Mouse (Mus musculus): ENCODE measurements around the gene Ccdc60. TPM values are rescaled to one million over a fixed set of nuclear protein-coding genes. Genes with fewer than 3 reads are reported as not detected.

Ccdc60 gene
- polyA plus RNA-seq, 1 experiment: 0.35 TPM

- no peaks in the 10 kb centered on the region for H3K4me1 ChIP-seq (replicated peaks; ENCODE audit: control insufficient read depth, insufficient read depth, low read length)
- DNase-seq: no peak
- no peaks in the 10 kb centered on the region for H3K27me3 ChIP-seq (ENCODE audit: control insufficient read depth, insufficient read depth, low read length)
- 87% methylated on average over 9 of the region's 9 CpGs for WGBS
- H3K36me3 ChIP-seq (ENCODE audit: control insufficient read depth, insufficient read depth, low read length): no peaks in the 10 kb centered on the region
- no peak overlapping the region for H3K27ac ChIP-seq (ENCODE audit: control insufficient read depth, insufficient read depth, low read length)
- TF ChIP-seq POLR2A (IDR thresholded peaks at IDR 0.05; ENCODE audit: control insufficient read depth, extremely low read depth, insufficient read depth, low read length, poor library complexity) (no peak), CTCF (IDR thresholded peaks at IDR 0.05; ENCODE audit: borderline replicate concordance, control insufficient read depth, extremely low read depth, insufficient read depth, low read length, poor library complexity) (no peak)
- no peak overlapping the region for H3K4me3 ChIP-seq (ENCODE audit: control insufficient read depth, insufficient read depth, low read length)
Measured at GRCm38 (mm10) chr5:116243622-116244021, 45.2 kb downstream of the Ccdc60 start.

GRCm38 (mm10) chr5:116231841-116232643 is 56.7 kb downstream of the Ccdc60 start:
- Histone ChIP-seq H3K27ac (ENCODE audit: control insufficient read depth, insufficient read depth, low read length) (no peak overlapping the region), H3K36me3 (ENCODE audit: control insufficient read depth, insufficient read depth, low read length) (no peaks in the 10 kb centered on the region), H3K27me3 (ENCODE audit: control insufficient read depth, insufficient read depth, low read length) (no peaks in the 10 kb centered on the region), H3K4me1 (replicated peaks; ENCODE audit: control insufficient read depth, insufficient read depth, low read length) (no peaks in the 10 kb centered on the region), H3K4me3 (ENCODE audit: control insufficient read depth, insufficient read depth, low read length) (no peak overlapping the region)
- TF ChIP-seq POLR2A (IDR thresholded peaks at IDR 0.05; ENCODE audit: control insufficient read depth, extremely low read depth, insufficient read depth, low read length, poor library complexity) (no peak), CTCF (IDR thresholded peaks at IDR 0.05; ENCODE audit: borderline replicate concordance, control insufficient read depth, extremely low read depth, insufficient read depth, low read length, poor library complexity) (no peak)
- peak; percentile 37 for DNase-seq
- WGBS: 39% methylated on average over 19 of the region's 19 CpGs

DNA sequence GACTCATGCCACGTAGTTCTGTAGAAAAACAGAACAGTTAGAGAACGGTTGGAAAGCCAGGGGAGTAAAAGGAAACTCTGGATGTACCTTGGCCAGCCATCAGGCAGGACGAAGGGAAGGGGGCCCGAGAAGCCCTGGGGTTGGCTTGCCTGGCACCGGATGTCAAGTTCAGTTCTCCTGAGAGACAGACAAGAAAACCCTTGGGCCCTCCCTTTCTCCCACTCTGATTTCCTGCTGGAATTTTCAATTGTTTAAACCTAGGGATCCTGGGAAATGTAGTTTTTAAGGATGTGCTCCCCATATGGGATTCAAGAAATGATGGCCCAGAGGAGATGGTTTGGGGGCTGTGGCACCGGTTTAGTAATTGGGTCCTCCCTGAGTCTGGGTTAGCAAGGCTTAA is 60.4 kb downstream of the Ccdc60 start:
- Histone ChIP-seq H3K27ac (ENCODE audit: control insufficient read depth, insufficient read depth, low read length) (no peak overlapping the region), H3K4me3 (ENCODE audit: control insufficient read depth, insufficient read depth, low read length) (no peak overlapping the region), H3K4me1 (replicated peaks; ENCODE audit: control insufficient read depth, insufficient read depth, low read length) (no peaks in the 10 kb centered on the region), H3K36me3 (ENCODE audit: control insufficient read depth, insufficient read depth, low read length) (no peaks in the 10 kb centered on the region), H3K27me3 (ENCODE audit: control insufficient read depth, insufficient read depth, low read length) (no peaks in the 10 kb centered on the region)
- TF ChIP-seq POLR2A (IDR thresholded peaks at IDR 0.05; ENCODE audit: control insufficient read depth, extremely low read depth, insufficient read depth, low read length, poor library complexity): no peak
- no peak for DNase-seq
- 90% methylated on average over 6 of the region's 6 CpGs for WGBS

- H3K27ac ChIP-seq (ENCODE audit: control insufficient read depth, insufficient read depth, low read length): no peak overlapping the region
- no peak for TF ChIP-seq CTCF (IDR thresholded peaks at IDR 0.05; ENCODE audit: borderline replicate concordance, control insufficient read depth, extremely low read depth, insufficient read depth, low read length, poor library complexity)
- no peak for TF ChIP-seq POLR2A (IDR thresholded peaks at IDR 0.05; ENCODE audit: control insufficient read depth, extremely low read depth, insufficient read depth, low read length, poor library complexity)
- H3K4me1 ChIP-seq (replicated peaks; ENCODE audit: control insufficient read depth, insufficient read depth, low read length): no peaks in the 10 kb centered on the region
- no peak for DNase-seq
- H3K27me3 ChIP-seq (ENCODE audit: control insufficient read depth, insufficient read depth, low read length): no peaks in the 10 kb centered on the region
- no peaks in the 10 kb centered on the region for H3K36me3 ChIP-seq (ENCODE audit: control insufficient read depth, insufficient read depth, low read length)
- H3K4me3 ChIP-seq (ENCODE audit: control insufficient read depth, insufficient read depth, low read length): no peak overlapping the region
- 87% methylated on average over 6 of the region's 6 CpGs for WGBS
Measured at GRCm38 (mm10) chr5:116224023-116224422, 64.8 kb downstream of the Ccdc60 start.

GRCm38 (mm10) chr5:116221916-116222315 is 66.9 kb downstream of the Ccdc60 start:
- Histone ChIP-seq H3K27ac (ENCODE audit: control insufficient read depth, insufficient read depth, low read length) (no peak overlapping the region), H3K4me1 (replicated peaks; ENCODE audit: control insufficient read depth, insufficient read depth, low read length) (no peaks in the 10 kb centered on the region), H3K27me3 (ENCODE audit: control insufficient read depth, insufficient read depth, low read length) (no peaks in the 10 kb centered on the region), H3K36me3 (ENCODE audit: control insufficient read depth, insufficient read depth, low read length) (no peaks in the 10 kb centered on the region), H3K4me3 (ENCODE audit: control insufficient read depth, insufficient read depth, low read length) (no peak overlapping the region)
- TF ChIP-seq POLR2A (IDR thresholded peaks at IDR 0.05; ENCODE audit: control insufficient read depth, extremely low read depth, insufficient read depth, low read length, poor library complexity) (no peak), CTCF (IDR thresholded peaks at IDR 0.05; ENCODE audit: borderline replicate concordance, control insufficient read depth, extremely low read depth, insufficient read depth, low read length, poor library complexity) (no peak)
- 90% methylated on average over 3 of the region's 3 CpGs for WGBS
- no peak for DNase-seq

GRCm38 (mm10) chr5:116219288-116219687 is 69.5 kb downstream of the Ccdc60 start:
- TF ChIP-seq CTCF (IDR thresholded peaks at IDR 0.05; ENCODE audit: borderline replicate concordance, control insufficient read depth, extremely low read depth, insufficient read depth, low read length, poor library complexity): no peak
- no peak for TF ChIP-seq POLR2A (IDR thresholded peaks at IDR 0.05; ENCODE audit: control insufficient read depth, extremely low read depth, insufficient read depth, low read length, poor library complexity)
- Histone ChIP-seq H3K4me1 (replicated peaks; ENCODE audit: control insufficient read depth, insufficient read depth, low read length) (no peaks in the 10 kb centered on the region), H3K27me3 (ENCODE audit: control insufficient read depth, insufficient read depth, low read length) (no peaks in the 10 kb centered on the region), H3K4me3 (ENCODE audit: control insufficient read depth, insufficient read depth, low read length) (no peak overlapping the region), H3K27ac (ENCODE audit: control insufficient read depth, insufficient read depth, low read length) (no peak overlapping the region), H3K36me3 (ENCODE audit: control insufficient read depth, insufficient read depth, low read length) (no peaks in the 10 kb centered on the region)
- no peak for DNase-seq
- WGBS: 94% methylated on average over 7 of the region's 7 CpGs

- no peak for DNase-seq
Measured at GRCm38 (mm10) chr5:116212706-116213105, 76.1 kb downstream of the Ccdc60 start.

More at GRCm38 (mm10) chr5:116212706-116213105, 76.1 kb downstream of the Ccdc60 start:
- H3K4me3 ChIP-seq (ENCODE audit: control insufficient read depth, insufficient read depth, low read length): no peak overlapping the region
- H3K36me3 ChIP-seq (ENCODE audit: control insufficient read depth, insufficient read depth, low read length): no peaks in the 10 kb centered on the region
- H3K4me1 ChIP-seq (replicated peaks; ENCODE audit: control insufficient read depth, insufficient read depth, low read length): no peaks in the 10 kb centered on the region
- no peaks in the 10 kb centered on the region for H3K27me3 ChIP-seq (ENCODE audit: control insufficient read depth, insufficient read depth, low read length)
- WGBS: 84% methylated on average over 5 of the region's 5 CpGs
- no peak overlapping the region for H3K27ac ChIP-seq (ENCODE audit: control insufficient read depth, insufficient read depth, low read length)
- TF ChIP-seq POLR2A (IDR thresholded peaks at IDR 0.05; ENCODE audit: control insufficient read depth, extremely low read depth, insufficient read depth, low read length, poor library complexity): no peak
- TF ChIP-seq CTCF (IDR thresholded peaks at IDR 0.05; ENCODE audit: borderline replicate concordance, control insufficient read depth, extremely low read depth, insufficient read depth, low read length, poor library complexity): no peak

Measured in thymus, adult 2 months (tissue).